Mouse (Mus musculus) c-Kit-negative CD71-positive TER-119-positive erythroid progenitor cells, embryonic 14.5 days (primary cell): ENCODE results near the gene Ddx19b.
"Not testable (repeated sequence)": the region's sequence is repeated elsewhere in the genome, so short reads cannot be mapped to it uniquely, and the experiment has no call there.

ENCODE experiments used
- DNase-seq: peaks from one replicate; pipeline ENCODE4 v3.0.0-alpha.2; 2013; ENCODE audit warnings: low read depth, low spot score

Gene Ddx19b

DNA sequence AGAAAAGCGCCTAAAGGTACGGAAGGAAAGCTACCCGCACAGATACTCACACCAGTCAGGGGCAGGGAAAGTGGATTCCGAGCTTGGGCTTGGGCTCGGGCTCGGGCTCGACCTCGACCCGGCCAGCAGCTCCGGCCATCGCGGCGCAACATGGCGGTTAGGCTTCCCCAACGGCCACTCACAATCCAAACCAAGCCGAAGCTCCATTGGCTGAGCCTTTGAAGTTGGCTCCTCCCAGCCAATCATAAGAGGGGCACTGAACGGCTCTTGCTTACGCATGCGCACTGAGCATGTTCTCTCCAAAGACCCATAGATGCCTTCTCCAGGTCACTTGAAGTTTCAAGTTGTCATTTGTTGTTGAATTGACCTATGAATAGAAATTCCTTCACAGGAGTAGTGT lies at the start of gene Ddx19b:
TSS of gene Ddx19b (minus strand) at position 180 of the 400 bp plus-strand sequence.
- no peak for DNase-seq

DNA sequence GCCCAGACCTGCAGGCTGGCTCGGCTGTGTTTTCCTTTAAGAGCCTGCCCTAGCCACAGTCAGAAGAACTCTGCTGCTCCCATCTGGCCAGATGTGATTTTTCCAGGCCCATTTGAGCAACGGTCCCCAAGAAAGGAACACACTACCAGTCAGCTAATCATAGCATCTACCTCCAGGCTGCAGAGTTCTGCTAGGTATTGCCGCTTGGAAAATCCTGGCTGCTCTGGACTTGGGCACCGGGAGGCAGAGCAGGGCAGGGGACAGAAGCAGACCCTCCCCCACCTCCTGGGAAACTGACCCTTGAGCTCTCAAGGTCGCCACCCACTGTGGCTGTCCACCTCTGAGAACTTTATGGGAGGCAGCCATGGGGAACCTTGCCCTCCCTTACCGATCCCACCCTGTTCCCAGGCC lies 48.3 kb upstream of the Ddx19b start:
- DNase-seq, result no peak

DNA sequence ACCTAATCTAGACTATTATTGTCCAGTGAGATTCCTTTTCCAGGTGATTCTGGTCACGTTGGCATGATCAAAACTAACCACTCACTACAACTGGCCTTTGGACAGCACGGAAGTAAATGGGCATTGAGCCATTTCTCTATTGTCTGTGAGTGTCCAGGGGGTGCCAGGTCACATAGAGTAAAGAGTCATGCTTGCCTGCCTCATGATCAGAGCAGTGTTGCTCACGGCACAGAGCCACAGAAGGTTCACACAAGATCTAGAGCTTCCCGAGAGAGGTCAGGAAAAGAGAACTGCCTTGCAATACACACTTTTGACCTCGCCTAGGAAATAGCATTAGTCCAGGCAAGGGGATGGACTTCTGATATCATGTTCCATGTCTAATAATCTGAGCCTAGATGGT lies 47.9 kb upstream of the Ddx19b start:
- DNase-seq, result no peak

DNA sequence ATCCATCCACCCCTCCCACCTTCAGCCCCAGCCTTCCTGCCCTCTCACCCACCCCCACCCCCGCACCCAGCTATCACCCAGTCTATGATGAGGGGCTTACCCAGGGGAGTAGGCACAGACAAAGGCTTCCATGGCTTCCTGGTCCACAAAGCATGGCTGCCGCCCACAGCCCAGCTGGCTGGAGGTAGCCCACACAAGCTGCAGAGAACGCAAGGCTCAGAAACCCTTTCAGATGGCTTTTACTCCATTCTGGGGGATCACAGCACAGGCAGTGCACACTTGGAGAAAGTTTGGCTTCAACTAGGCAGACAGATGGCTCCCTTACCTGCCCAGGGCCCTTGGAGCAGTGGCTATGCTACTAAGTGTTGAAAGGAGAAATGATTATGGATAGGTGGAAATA lies 44.4 kb upstream of the Ddx19b start:
- no peak for DNase-seq

DNA sequence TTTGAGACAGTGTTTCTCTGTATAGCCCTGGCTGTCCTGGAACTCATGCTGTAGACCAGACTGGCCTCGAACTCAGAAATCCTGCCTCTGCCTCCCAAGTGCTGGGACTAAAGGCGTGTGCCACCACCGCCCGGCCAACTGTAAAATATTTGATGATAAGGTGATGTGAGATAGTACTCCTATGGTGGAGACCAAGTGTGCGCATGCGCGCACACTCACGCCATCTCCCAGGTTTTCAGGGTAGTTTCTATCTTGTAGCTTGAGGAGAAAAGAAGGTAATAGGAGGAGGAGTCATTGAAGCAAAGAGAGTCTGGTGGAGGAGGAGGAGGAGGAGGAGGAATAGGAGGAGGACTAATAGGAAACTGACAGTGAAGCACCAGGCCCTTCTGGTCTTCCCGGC lies 37.1 kb upstream of the Ddx19b start:
- DNase-seq, result not testable (repeated sequence)

DNA sequence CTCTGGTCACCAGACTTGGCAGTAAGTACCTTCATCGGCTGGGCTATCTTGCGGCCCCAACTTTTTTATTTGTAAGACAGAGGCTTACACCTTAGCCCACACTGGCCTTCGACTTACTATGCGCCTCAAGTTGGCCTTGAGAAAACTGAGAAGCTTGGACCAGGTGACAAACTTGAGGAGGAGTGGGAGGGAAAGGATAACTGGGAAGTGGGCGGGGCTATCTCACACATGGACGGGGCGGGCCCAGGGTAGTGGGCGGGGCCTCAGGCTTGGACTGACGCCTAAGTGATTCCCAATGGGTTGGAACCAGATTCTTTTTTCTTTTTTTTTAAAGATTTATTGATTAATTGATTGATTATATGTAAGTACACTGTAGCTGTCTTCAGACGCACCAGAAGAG lies 35.9 kb upstream of the Ddx19b start:
- DNase-seq, result peak; percentile 24

DNA sequence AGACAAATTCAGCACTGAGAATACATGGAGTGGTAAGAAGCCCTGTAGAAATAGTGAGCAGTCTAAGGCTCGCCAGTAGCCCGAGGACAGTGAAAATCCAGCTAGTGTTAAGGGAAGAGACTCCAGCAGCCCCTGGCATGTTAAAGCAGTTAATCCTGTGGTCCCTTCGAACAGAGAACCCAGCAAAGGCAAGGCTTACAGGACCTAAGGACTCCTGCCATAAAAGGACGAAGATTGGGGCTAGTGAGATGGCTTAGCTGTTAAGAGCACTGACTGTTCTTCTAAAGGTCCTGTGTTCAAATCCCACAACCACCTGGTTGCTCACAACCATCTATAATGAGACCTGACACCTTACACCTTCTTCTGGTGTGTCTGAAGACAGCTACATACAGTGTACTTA lies 34.8 kb upstream of the Ddx19b start:
- DNase-seq, result no peak

DNA sequence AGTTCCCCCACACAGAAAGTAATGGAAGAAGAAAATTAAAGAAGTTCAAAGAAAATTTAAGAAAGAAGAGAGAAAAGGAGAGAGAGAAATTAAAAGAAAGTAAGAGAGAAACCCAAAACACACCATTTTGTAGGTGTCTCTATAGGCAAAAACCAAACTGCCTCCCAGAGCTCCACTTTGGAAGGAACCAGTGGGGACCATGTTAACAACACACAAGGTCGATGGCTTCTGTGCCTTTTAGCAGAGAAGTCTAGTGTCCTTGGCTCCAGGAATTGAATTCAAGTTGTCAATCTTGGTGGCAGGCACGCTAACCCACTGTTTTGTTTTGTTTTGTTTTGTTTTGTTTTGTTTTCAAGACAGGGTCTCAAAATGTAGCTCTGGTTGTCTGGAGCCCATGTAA lies 31.3 kb upstream of the Ddx19b start:
- DNase-seq, result no peak

DNA sequence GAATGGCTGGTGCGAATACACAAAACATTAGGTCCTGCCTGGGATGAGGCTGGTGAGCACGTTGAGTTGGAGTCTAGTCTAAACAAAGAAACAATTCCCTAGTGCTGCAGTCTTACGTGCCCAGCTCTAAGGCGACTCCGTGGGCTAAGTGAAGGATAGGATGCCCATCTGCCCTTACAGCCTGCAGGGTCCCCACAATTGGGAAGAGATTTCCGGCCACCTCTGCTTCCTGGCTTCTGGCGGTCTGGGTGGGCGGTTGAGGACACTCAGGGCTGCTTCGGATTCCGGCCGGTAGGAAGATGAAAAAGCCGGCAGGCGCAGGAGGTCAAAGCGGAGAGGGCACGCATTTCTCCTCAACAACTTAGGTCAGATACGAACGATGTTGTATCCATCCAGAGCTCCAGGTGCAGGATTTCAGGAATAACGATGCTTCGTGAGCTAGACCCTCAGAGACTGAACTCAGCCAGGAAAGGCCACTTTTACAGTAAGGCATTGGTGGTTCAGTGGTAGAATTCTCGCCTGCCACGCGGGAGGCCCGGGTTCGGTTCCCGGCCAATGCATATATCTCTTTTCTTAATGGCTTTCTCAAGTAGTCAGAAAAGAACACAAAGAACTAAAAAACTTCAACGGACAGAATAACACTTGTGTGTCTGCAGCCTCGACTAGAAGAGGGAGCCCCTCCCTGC lies 30.7 kb upstream of the Ddx19b start:
- peak; percentile 48 for DNase-seq

DNA sequence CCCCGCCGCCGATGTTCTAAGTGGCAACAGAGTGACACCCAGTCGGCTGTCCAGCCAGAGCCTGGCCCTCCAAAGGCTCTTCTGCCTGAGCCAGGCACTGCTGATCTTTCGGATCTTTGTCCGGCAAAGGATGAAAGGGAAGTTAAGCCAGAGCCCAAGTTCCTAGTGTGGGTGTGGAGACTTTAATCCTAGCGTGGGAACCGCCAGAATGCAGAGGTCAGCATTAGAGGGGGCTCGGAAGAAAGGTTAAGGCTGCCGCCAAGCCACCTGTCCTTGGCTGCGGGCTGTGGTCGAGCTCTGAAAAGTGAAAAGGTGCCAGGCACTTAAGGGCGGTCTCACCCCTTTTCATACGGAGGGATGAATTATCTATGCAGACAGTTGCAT lies 30.1 kb upstream of the Ddx19b start:
- no peak for DNase-seq

DNA sequence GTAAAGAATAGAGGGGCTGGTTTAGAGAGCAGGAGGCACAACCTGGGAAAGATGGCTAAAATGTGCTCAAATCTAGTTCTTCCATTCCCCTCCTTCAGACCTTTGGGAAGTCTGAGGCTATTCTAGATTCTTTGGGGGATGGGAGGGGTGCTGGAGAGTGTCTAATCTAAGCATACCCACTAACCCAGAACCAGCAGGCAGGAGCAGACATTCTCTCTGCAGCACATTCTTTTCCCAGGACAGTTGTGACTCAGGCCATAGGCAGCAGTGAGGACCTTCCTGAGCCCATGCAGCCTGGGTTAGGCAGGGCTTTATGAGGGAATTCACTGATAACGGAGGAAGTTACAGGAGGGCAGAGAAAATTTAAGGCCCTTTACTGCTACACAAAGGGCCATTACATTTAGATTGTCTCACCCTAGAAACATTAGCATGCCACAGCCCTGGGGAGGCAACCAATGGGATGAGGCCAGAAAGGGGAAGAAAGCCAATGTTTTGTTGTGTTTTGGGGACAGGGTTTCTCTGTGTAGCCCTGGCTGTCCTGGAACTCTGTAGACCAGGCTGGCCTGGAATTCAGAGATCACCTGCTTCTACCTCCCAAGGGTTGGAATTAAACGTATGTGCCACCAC lies 27.5 kb upstream of the Ddx19b start:
- DNase-seq, result no peak

DNA sequence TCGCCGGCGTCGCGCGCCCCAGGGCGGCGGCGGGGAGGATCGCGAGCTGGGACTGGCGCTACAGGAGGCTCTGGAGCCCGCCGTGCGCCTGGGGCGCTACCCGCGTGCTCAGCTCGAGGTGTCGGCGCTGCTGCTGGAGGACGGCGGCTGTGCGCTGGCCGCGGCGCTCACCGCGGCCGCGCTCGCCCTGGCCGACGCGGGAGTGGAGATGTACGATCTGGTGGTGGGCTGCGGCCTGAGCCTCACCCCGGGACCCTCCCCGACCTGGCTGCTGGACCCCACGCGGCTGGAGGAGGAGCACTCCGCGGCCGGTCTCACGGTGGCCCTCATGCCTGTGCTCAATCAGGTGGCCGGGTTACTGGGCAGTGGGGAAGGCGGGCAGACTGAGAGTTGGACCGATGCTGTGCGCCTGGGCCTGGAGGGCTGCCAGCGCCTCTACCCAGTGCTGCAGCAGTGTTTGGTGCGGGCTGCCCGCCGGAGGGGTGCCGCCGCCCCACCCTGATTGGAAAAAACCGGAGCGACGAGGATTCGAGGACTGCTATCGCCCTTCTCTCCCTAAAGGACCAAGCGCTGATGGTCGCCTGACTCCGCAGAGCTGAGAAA lies 25.2 kb upstream of the Ddx19b start:
- DNase-seq, result no peak

DNA sequence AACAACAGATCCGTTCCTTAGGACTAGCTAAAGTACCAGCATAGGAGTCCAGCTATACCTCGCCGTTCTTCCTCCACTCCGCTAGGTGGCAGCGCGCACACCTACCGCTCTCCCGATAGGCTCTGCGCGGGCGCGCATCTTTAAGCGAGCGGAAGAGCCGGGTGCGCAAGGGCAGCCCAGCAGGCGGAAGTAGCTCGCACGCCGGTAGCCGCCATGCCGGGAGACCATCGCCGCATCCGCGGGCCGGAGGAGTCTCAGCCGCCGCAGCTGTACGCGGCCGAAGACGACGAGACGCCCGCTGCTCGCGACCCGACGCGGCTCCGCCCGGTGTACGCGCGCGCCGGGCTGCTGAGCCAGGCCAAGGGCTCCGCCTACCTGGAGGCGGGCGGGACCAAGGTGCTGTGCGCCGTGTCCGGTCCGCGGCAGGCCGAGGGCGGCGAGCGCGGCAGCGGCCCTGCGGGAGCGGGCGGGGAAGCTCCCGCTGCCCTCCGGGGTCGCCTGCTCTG lies 24.7 kb upstream of the Ddx19b start, which contains the start of gene Exosc6:
TSS of gene Exosc6 (plus strand) at position 182 of the 506 bp plus-strand sequence.
- DNase-seq, result peak; percentile 88

DNA sequence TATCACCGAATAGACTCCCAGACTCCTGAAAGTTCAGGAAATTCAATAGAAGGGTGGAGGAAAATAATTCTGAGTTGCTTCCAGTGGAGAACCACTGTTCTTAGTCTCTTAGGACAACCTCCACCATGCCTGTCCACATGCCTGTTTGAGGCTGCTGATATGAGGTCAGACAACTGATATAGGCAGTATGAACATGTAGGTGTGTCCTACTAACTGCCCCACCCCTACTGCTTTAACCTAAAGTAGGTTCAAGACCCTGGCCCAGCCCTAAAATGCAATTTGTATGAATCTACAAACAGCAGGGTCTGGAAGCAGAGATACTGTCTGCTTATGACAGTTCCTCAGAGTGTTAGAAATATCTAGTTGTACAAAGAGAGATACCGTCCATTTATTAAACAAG lies 24.1 kb upstream of the Ddx19b start:
- no peak for DNase-seq

DNA sequence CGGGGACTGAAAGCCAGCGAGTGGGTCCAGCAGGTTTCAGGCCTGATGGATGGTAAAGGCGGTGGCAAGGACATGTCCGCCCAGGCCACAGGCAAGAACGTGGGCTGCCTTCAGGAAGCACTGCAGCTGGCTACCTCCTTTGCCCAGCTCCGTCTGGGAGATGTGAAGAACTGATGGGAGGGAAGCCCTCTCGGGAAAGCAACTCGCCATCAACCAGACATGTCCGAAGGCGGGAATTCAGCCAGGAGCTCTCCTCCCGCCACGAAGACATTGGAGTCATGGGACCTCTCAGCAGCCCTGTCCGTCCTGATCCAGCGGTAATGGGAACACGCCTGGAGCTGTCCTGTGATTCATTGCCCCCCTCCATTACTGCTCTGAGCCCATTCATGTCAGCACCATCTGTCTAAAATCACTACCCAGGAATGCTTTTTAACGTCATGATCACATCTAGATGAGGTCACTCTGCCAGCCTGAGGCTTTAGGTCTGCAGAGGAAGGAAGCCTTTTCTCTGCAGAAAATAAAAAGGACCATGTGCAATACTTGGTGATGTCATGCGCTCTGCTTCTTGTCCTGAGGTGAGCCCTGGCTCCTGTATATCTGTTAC lies 23.6 kb upstream of the Ddx19b start:
- DNase-seq, result no peak

DNA sequence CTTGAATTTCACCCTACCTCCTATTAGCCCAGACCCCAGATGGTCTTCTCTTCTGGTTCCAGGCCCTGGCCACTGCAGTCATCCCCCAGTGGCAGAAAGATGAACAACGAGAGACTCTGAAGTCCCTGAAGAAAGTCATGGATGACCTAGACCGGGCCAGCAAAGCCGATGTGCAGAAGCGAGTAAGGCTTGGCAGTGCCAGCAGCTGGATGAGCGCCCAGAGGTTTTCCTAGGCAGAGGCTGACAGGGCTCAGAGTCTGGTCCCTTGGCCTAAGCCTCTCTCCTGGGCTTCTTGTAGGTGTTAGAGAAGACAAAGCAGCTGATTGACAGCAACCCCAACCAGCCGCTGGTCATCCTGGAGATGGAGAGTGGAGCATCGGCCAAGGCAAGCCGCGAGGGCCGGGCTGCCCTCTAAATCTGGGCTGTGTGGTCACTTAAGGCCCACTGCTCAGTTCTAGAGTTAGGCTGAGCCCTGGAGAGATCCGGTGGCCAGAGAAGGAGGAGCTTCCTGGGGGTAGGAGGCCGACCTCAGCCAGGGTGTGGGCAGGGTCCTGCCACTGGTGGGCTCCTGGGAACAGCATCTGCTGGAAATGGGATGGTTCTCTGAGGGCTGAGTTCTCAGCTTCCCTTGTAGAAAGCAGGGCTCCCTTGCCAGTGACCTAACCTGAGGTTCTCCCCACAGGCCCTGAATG lies 22.4 kb upstream of the Ddx19b start:
- no peak for DNase-seq

DNA sequence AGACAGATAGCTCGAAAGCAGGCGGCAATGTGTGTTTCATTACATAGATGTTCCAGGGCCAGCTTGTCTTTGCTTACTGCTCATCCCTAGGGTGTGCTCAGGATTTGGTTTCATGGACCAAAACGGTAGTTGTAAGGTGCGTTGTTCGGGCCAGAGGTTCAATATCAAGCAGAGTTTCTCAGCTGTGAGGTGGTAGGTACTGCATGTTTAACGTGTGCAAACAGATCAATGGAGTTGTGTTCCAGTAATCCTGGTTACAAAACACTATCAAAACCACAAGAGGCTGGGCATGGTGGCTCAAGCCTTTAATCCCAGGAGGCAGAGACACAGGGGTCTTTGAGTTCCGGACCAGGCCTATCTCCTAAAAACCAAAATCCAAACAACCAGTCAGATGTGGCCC lies 17.6 kb upstream of the Ddx19b start:
- no peak for DNase-seq

DNA sequence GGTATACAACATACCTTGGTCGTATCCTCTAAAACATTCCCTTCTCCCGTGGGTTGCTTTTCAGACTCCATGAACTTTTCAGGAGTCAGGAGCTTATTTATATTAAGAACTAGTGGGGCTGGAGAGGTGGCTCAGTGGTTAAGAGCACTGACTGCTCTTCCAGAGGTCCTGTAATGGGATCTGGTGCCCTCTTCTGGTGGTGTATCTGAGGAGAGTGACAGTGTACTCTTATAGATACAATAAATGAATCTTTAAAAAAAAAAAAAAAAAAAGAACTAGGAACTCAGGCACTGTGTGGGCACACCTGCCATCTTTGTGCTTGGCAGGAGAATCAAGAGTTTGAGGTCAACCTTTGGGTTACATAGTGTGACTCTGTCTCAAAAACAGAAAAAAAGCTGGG lies 17.1 kb upstream of the Ddx19b start:
- no peak for DNase-seq

DNA sequence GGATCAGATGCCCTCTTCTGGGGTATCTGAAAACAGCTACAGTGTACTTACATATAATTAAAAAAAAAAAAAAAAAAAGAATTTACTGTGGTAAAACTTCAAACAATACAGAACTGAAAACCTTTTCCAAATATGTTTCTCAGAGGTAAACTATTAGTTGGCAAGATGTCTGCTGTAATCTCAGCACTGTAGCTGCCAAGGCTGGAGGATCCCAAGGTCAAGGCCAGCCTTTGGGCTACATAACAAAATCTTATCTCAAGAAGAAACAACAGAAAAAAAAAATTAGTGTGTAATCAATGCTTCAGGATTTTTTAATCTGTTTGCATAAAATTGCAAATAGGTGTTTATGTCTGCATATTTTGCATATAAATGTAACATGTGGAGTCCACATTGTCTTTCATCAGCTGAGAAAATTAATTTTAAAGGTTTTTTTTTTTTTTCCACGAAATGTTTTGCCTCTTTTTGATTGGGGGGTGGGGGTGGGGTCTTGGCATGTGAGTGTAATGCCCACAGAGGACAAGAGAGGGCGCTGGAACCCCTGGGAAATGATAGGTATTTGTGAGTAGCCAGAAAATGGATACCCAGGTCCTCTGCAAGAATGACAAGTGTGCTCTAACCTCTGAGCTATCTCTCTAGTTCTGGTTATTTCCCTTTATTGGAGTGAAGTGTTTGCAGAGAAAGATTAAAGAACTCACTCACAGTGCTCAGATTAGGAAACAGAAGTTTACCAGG lies 12.6 kb upstream of the Ddx19b start:
- no peak for DNase-seq

DNA sequence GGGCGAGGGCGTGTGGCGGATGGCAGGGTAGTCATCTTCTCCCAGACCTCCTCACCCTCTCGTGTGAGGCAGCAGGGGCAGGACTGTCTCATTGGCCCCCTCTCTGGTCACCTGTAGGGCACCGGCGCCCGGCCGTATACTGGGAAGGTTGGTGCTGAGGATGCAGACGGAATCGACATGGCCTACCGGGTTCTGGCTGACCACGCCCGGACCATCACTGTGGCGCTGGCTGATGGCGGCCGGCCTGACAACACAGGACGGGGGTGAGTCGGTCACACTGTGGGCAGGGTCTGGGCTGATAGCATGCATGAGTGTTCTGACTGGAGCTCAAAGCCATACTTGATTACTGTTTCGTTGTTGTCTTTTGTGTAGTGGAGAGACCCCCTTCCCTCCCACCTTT lies 11.0 kb upstream of the Ddx19b start:
- no peak for DNase-seq

DNA sequence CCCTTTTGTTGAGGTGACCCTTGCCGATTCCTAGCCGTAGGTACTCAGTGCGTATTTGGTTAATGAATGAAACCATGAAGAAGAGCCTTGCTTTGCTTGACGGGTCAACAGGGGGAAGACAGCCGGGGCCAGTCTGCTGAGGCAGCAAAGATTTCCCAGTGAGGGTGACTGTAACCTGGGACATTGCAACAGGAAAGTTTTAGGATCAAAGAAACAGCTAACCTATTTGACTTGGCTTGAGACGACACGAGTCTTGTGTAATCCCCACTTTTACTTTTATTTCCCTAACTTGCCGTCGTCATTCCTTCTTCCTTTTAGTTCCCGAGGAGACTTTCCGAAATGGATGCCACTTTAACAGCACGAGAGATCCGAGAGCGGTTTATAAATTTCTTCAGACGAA lies 5.0 kb upstream of the Ddx19b start:
- DNase-seq, result no peak
